Mouse (Mus musculus) heart, postnatal 0 days (tissue): ENCODE results near the gene Eci2.
"Not testable (repeated sequence)": the region's sequence is repeated elsewhere in the genome, so short reads cannot be mapped to it uniquely, and the experiment has no call there.

Experiments used
- CTCF ChIP-seq: IDR thresholded peaks from 2 replicates; pipeline ENCODE4 v1.5.1; 2016; ENCODE audit warnings: antibody characterized with exemption, control low read depth, low read depth
- EP300 ChIP-seq: IDR thresholded peaks from 2 replicates; pipeline ENCODE4 v1.6.1; 2016; ENCODE audit warnings: antibody characterized with exemption, low read depth

- not testable (repeated sequence) for TF ChIP-seq CTCF, EP300
These were observed 61.2 kb downstream of the Eci2 start for GRCm38 (mm10) chr13:34965647-34966046.
